Mouse (Mus musculus): ENCODE results near the gene Gltp. TPM values are rescaled to one million over a fixed set of nuclear protein-coding genes. Genes with fewer than 3 reads are reported as not detected.

The Gltp gene
- polyA plus RNA-seq, 1 experiment from 2014 or later, result 53.4 TPM

GRCm38 (mm10) chr5:114722846-114723245, 32.1 kb upstream of the Gltp start:
- H3K36me3 ChIP-seq (ENCODE audit: control insufficient read depth, insufficient read depth, low read length), result peaks cover 11% of the 10 kb centered on the region
- DNase-seq (ENCODE audit: low spot score), result no peak
- H3K4me1 ChIP-seq (replicated peaks; ENCODE audit: control insufficient read depth, insufficient read depth, low read length), result no peaks in the 10 kb centered on the region
- H3K4me2 ChIP-seq, result no peak overlapping the region
- H3K9me3 ChIP-seq (ENCODE audit: control insufficient read depth, low read length), result no peaks in the 10 kb centered on the region
- H3K27me3 ChIP-seq (replicated peaks; ENCODE audit: control insufficient read depth, insufficient read depth, low read length), result no peaks in the 10 kb centered on the region
- H3K4me3 ChIP-seq (ENCODE audit: low read depth, low read length), result no peak overlapping the region
- ATAC-seq (replicated peaks; ENCODE audit: low FRiP score), result no peak
- whole genome bisulfite sequencing, result 94% methylated on average over 13 of the region's 13 CpGs
- H3K27ac ChIP-seq (ENCODE audit: low read depth, low read length), result no peak overlapping the region
- H3K9ac ChIP-seq (ENCODE audit: low read depth, low read length), result no peak overlapping the region

GRCm38 (mm10) chr5:114721969-114722368, 31.2 kb upstream of the Gltp start:
- Histone ChIP-seq H3K36me3 (ENCODE audit: control insufficient read depth, insufficient read depth, low read length) (peaks cover 15% of the 10 kb centered on the region), H3K27me3 (replicated peaks; ENCODE audit: control insufficient read depth, insufficient read depth, low read length) (no peaks in the 10 kb centered on the region), H3K27ac (ENCODE audit: low read depth, low read length) (no peak overlapping the region), H3K9me3 (ENCODE audit: control insufficient read depth, low read length) (no peaks in the 10 kb centered on the region), H3K4me3 (ENCODE audit: low read depth, low read length) (no peak overlapping the region), H3K4me2 (no peak overlapping the region), H3K9ac (ENCODE audit: low read depth, low read length) (no peak overlapping the region), H3K4me1 (replicated peaks; ENCODE audit: control insufficient read depth, insufficient read depth, low read length) (no peaks in the 10 kb centered on the region)
- 88% methylated on average over 10 of the region's 10 CpGs for WGBS
- DNase-seq (ENCODE audit: low spot score) (no peak), ATAC-seq (replicated peaks; ENCODE audit: low FRiP score) (no peak)

GRCm38 (mm10) chr5:114720784-114721183, 30.0 kb upstream of the Gltp start:
- Histone ChIP-seq H3K36me3 (ENCODE audit: control insufficient read depth, insufficient read depth, low read length) (peaks cover 19% of the 10 kb centered on the region), H3K4me1 (replicated peaks; ENCODE audit: control insufficient read depth, insufficient read depth, low read length) (no peaks in the 10 kb centered on the region), H3K4me2 (no peak overlapping the region), H3K4me3 (ENCODE audit: low read depth, low read length) (no peak overlapping the region), H3K27me3 (replicated peaks; ENCODE audit: control insufficient read depth, insufficient read depth, low read length) (no peaks in the 10 kb centered on the region), H3K27ac (ENCODE audit: low read depth, low read length) (no peak overlapping the region), H3K9ac (ENCODE audit: low read depth, low read length) (no peak overlapping the region), H3K9me3 (ENCODE audit: control insufficient read depth, low read length) (no peaks in the 10 kb centered on the region)
- no peak for DNase-seq (ENCODE audit: low spot score)
- ATAC-seq (replicated peaks; ENCODE audit: low FRiP score), result no peak
- WGBS, result 91% methylated on average over 11 of the region's 11 CpGs

GRCm38 (mm10) chr5:114719928-114720270, 29.1 kb upstream of the Gltp start:
- ATAC-seq (replicated peaks; ENCODE audit: low FRiP score), result no peak
- Histone ChIP-seq H3K36me3 (ENCODE audit: control insufficient read depth, insufficient read depth, low read length) (peaks cover 23% of the 10 kb centered on the region), H3K9ac (ENCODE audit: low read depth, low read length) (no peak overlapping the region), H3K27me3 (replicated peaks; ENCODE audit: control insufficient read depth, insufficient read depth, low read length) (no peaks in the 10 kb centered on the region), H3K4me1 (replicated peaks; ENCODE audit: control insufficient read depth, insufficient read depth, low read length) (no peaks in the 10 kb centered on the region), H3K9me3 (ENCODE audit: control insufficient read depth, low read length) (no peaks in the 10 kb centered on the region), H3K27ac (ENCODE audit: low read depth, low read length) (no peak overlapping the region), H3K4me3 (ENCODE audit: low read depth, low read length) (no peak overlapping the region), H3K4me2 (no peak overlapping the region)
- no peak for DNase-seq (ENCODE audit: low spot score)
- 91% methylated on average over 6 of the region's 6 CpGs for WGBS

GRCm38 (mm10) chr5:114719003-114719927, 28.5 kb upstream of the Gltp start:
- 80% methylated on average over 20 of the region's 20 CpGs for WGBS
- no peaks in the 10 kb centered on the region for H3K9me3 ChIP-seq (ENCODE audit: control insufficient read depth, low read length)
- no peak overlapping the region for H3K4me3 ChIP-seq (ENCODE audit: low read depth, low read length)
- peaks cover 28% of the 10 kb centered on the region for H3K36me3 ChIP-seq (ENCODE audit: control insufficient read depth, insufficient read depth, low read length)
- no peak overlapping the region for H3K27ac ChIP-seq (ENCODE audit: low read depth, low read length)
- no peaks in the 10 kb centered on the region for H3K4me1 ChIP-seq (replicated peaks; ENCODE audit: control insufficient read depth, insufficient read depth, low read length)
- ATAC-seq (replicated peaks; ENCODE audit: low FRiP score) (peak; percentile 61), DNase-seq (ENCODE audit: low spot score) (no peak)
- H3K9ac ChIP-seq (ENCODE audit: low read depth, low read length), result no peak overlapping the region
- H3K4me2 ChIP-seq, result no peak overlapping the region
- H3K27me3 ChIP-seq (replicated peaks; ENCODE audit: control insufficient read depth, insufficient read depth, low read length), result no peaks in the 10 kb centered on the region

GRCm38 (mm10) chr5:114718483-114718882, 27.7 kb upstream of the Gltp start:
- Histone ChIP-seq H3K4me2 (no peak overlapping the region), H3K27ac (ENCODE audit: low read depth, low read length) (no peak overlapping the region), H3K9me3 (ENCODE audit: control insufficient read depth, low read length) (no peaks in the 10 kb centered on the region), H3K36me3 (ENCODE audit: control insufficient read depth, insufficient read depth, low read length) (peaks cover 33% of the 10 kb centered on the region), H3K4me1 (replicated peaks; ENCODE audit: control insufficient read depth, insufficient read depth, low read length) (no peaks in the 10 kb centered on the region), H3K4me3 (ENCODE audit: low read depth, low read length) (no peak overlapping the region), H3K27me3 (replicated peaks; ENCODE audit: control insufficient read depth, insufficient read depth, low read length) (no peaks in the 10 kb centered on the region), H3K9ac (ENCODE audit: low read depth, low read length) (no peak overlapping the region)
- ATAC-seq (replicated peaks; ENCODE audit: low FRiP score), result no peak
- no peak for DNase-seq (ENCODE audit: low spot score)
- WGBS, result 91% methylated on average over 13 of the region's 13 CpGs

- Histone ChIP-seq H3K36me3 (ENCODE audit: control insufficient read depth, insufficient read depth, low read length) (peaks cover 35% of the 10 kb centered on the region), H3K4me1 (replicated peaks; ENCODE audit: control insufficient read depth, insufficient read depth, low read length) (no peaks in the 10 kb centered on the region), H3K4me2 (no peak overlapping the region), H3K9me3 (ENCODE audit: control insufficient read depth, low read length) (no peaks in the 10 kb centered on the region), H3K4me3 (ENCODE audit: low read depth, low read length) (no peak overlapping the region), H3K9ac (ENCODE audit: low read depth, low read length) (no peak overlapping the region), H3K27me3 (replicated peaks; ENCODE audit: control insufficient read depth, insufficient read depth, low read length) (no peaks in the 10 kb centered on the region), H3K27ac (ENCODE audit: low read depth, low read length) (no peak overlapping the region)
- DNase-seq (ENCODE audit: low spot score) (no peak), ATAC-seq (replicated peaks; ENCODE audit: low FRiP score) (no peak)
- 91% methylated on average over 8 of the region's 8 CpGs for WGBS
These were observed 27.2 kb upstream of the Gltp start for GRCm38 (mm10) chr5:114717937-114718336.

- no peak overlapping the region for H3K27ac ChIP-seq (ENCODE audit: low read depth, low read length)
- no peak overlapping the region for H3K4me3 ChIP-seq (ENCODE audit: low read depth, low read length)
- H3K9me3 ChIP-seq (ENCODE audit: control insufficient read depth, low read length), result no peaks in the 10 kb centered on the region
- H3K27me3 ChIP-seq (replicated peaks; ENCODE audit: control insufficient read depth, insufficient read depth, low read length), result no peaks in the 10 kb centered on the region
- no peak for DNase-seq (ENCODE audit: low spot score)
- whole genome bisulfite sequencing, result 89% methylated on average over 12 of the region's 12 CpGs
- H3K36me3 ChIP-seq (ENCODE audit: control insufficient read depth, insufficient read depth, low read length), result peaks cover 35% of the 10 kb centered on the region
- no peak overlapping the region for H3K9ac ChIP-seq (ENCODE audit: low read depth, low read length)
- H3K4me1 ChIP-seq (replicated peaks; ENCODE audit: control insufficient read depth, insufficient read depth, low read length), result no peaks in the 10 kb centered on the region
- ATAC-seq (replicated peaks; ENCODE audit: low FRiP score), result no peak
- no peak overlapping the region for H3K4me2 ChIP-seq
These were observed 26.5 kb upstream of the Gltp start for GRCm38 (mm10) chr5:114717292-114717691.

- Histone ChIP-seq H3K27me3 (replicated peaks; ENCODE audit: control insufficient read depth, insufficient read depth, low read length) (no peaks in the 10 kb centered on the region), H3K9ac (ENCODE audit: low read depth, low read length) (no peak overlapping the region), H3K9me3 (ENCODE audit: control insufficient read depth, low read length) (no peaks in the 10 kb centered on the region), H3K4me1 (replicated peaks; ENCODE audit: control insufficient read depth, insufficient read depth, low read length) (no peaks in the 10 kb centered on the region), H3K27ac (ENCODE audit: low read depth, low read length) (no peak overlapping the region), H3K4me2 (no peak overlapping the region), H3K36me3 (ENCODE audit: control insufficient read depth, insufficient read depth, low read length) (peaks cover 30% of the 10 kb centered on the region), H3K4me3 (ENCODE audit: low read depth, low read length) (no peak overlapping the region)
- ATAC-seq (replicated peaks; ENCODE audit: low FRiP score) (no peak), DNase-seq (ENCODE audit: low spot score) (no peak)
- 96% methylated on average over 18 of the region's 18 CpGs for WGBS
These were observed 23.8 kb upstream of the Gltp start for GRCm38 (mm10) chr5:114714551-114714950.
